Mouse (Mus musculus) neural tube, embryonic 14.5 days (tissue): ENCODE data around the gene Pcsk6. TPM values are rescaled to one million over a fixed set of nuclear protein-coding genes. Genes with fewer than 3 reads are reported as not detected.

Source experiments
- ATAC-seq: fragments of 200-750 bp; cut with Nextera tagmentation; 2 replicates; pipeline ENCODE4 v1.8.0; 2017; ENCODE audit warnings: low read depth, mild to moderate bottlenecking, moderate TSS enrichment, moderate library complexity
- H3K27ac ChIP-seq: fragments of 300-500 bp; sonication (generic); 2 replicates; pipeline ENCODE4 v1.5.1; 2014; ENCODE audit warnings: low read depth, mild to moderate bottlenecking, control low read depth, low read length, moderate library complexity, mixed read lengths
- H3K27me3 ChIP-seq: fragments of 300-500 bp; sonication (generic); 2 replicates; pipeline ENCODE4 v1.6.1; 2014; ENCODE audit warnings: low read length; ENCODE audit not compliant: control insufficient read depth, insufficient read depth
- H3K36me3 ChIP-seq: fragments of 300-500 bp; sonication (generic); 2 replicates; pipeline ENCODE4 v1.6.1; 2014; ENCODE audit warnings: low read length, mixed read lengths; ENCODE audit not compliant: control insufficient read depth, insufficient read depth
- H3K4me1 ChIP-seq: fragments of 300-500 bp; sonication (generic); 2 replicates; pipeline ENCODE4 v1.6.1; 2014; ENCODE audit warnings: low read length; ENCODE audit not compliant: control insufficient read depth, insufficient read depth
- H3K4me2 ChIP-seq: fragments of 300-500 bp; sonication (generic); 2 replicates; pipeline ENCODE4 v1.6.1; 2014; ENCODE audit warnings: mild to moderate bottlenecking, low read depth, low read length, control low read depth
- H3K4me3 ChIP-seq: fragments of 300-500 bp; sonication (generic); 2 replicates; pipeline ENCODE4 v1.5.1; 2014; ENCODE audit warnings: low read depth, low read length, control low read depth, mixed read lengths
- H3K9ac ChIP-seq: fragments of 300-500 bp; sonication (generic); replicated peaks from 2 replicates; pipeline ENCODE4 v1.6.1; 2014; ENCODE audit warnings: low read depth, mild to moderate bottlenecking, control low read depth, low read length, mixed read lengths
- H3K9me3 ChIP-seq: fragments of 300-500 bp; sonication (generic); 2 replicates; pipeline ENCODE4 v1.6.1; 2016; ENCODE audit warnings: low read length; ENCODE audit not compliant: control insufficient read depth
- WGBS: fragments of 180-500 bp; shearing (Covaris S2); extraction: QIAGEN DNeasy Blood & Tissue Kit; methylation state at CpG from one replicate; pipeline ENCODE4 v1.1.7; 2014; 5-methylcytosine and 5-hydroxymethylcytosine counted together
- polyA plus RNA-seq: library from polyadenylated mRNA; unstranded; fragments of >200 nt; fragmentation: Nextera tagmentation; extraction: Ambion mirVana; gene quantifications from 2 replicates; pipeline ENCODE4 v1.2.1, GENCODE M21; 2014

Pcsk6 gene
- polyA plus RNA-seq, 1 experiment from 2014 or later, result 2.6 TPM

GRCm38 (mm10) chr7:65946397-65946796, 84.9 kb downstream of the Pcsk6 start:
- no peak for ATAC-seq
- Histone ChIP-seq H3K9me3 (no peaks in the 10 kb centered on the region), H3K9ac (no peak overlapping the region), H3K27ac (no peak overlapping the region), H3K4me2 (no peak overlapping the region), H3K36me3 (no peaks in the 10 kb centered on the region), H3K4me1 (0 out of 2 replicates have a peak, but pooled peaks cover 4% of the 10 kb centered on the region), H3K4me3 (no peak overlapping the region), H3K27me3 (no peaks in the 10 kb centered on the region)
- 79% methylated on average over 7 of the region's 7 CpGs for WGBS

DNA sequence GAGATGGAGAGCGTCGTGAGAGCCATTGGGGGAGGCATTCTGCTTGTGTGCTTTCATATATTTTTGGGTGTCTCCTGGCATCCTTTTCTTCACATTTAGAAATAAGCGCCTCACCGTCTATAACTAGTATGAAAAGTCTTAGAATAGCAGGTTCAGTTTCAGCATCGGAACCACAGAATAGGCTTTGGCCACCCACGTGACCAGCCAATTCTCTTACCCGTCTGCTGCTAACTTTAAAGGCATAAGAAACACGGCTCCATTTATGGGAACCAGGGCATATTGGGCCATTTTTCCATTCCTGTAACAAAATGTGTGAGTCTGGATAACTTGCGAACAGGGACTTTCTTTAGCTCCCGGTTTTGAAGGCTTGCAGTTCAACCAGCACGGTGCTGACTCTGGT, 87.4 kb downstream of the Pcsk6 start:
- Histone ChIP-seq H3K27ac (no peak overlapping the region), H3K4me1 (0 out of 2 replicates have a peak, but pooled peaks cover 4% of the 10 kb centered on the region), H3K4me3 (no peak overlapping the region), H3K36me3 (no peaks in the 10 kb centered on the region), H3K27me3 (no peaks in the 10 kb centered on the region), H3K9me3 (no peaks in the 10 kb centered on the region), H3K4me2 (no peak overlapping the region), H3K9ac (no peak overlapping the region)
- WGBS, result 95% methylated on average over 11 of the region's 11 CpGs
- no peak for ATAC-seq

DNA sequence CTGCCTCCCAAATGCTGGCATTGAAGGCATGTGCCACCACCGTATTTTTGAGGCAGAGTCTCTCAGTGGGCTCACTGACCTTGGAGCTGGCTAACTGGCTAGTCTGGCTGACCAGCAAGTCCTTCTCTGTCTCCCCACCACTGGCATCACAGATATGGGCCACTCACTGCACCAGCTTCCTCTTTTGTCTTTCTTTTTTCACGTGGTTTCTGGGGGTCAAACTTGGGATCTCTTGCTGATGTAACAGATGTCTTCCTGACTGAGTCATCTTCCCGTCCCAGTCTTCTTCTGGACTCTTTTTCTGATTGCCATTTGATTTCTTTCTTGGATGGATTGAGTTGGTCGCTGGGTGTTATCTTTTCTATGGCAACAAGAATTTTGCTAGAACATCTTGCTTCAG, 93.0 kb downstream of the Pcsk6 start:
- Histone ChIP-seq H3K4me1 (peaks cover 6% of the 10 kb centered on the region; the same call in 1 of the 2 replicates), H3K27me3 (no peaks in the 10 kb centered on the region; the same call in 1 of the 2 replicates), H3K27ac (no peak overlapping the region), H3K4me3 (no peak overlapping the region), H3K9me3 (no peaks in the 10 kb centered on the region), H3K4me2 (no peak overlapping the region), H3K9ac (no peak overlapping the region), H3K36me3 (no peaks in the 10 kb centered on the region)
- no peak for ATAC-seq
- 78% methylated on average over 4 of the region's 4 CpGs for WGBS

DNA sequence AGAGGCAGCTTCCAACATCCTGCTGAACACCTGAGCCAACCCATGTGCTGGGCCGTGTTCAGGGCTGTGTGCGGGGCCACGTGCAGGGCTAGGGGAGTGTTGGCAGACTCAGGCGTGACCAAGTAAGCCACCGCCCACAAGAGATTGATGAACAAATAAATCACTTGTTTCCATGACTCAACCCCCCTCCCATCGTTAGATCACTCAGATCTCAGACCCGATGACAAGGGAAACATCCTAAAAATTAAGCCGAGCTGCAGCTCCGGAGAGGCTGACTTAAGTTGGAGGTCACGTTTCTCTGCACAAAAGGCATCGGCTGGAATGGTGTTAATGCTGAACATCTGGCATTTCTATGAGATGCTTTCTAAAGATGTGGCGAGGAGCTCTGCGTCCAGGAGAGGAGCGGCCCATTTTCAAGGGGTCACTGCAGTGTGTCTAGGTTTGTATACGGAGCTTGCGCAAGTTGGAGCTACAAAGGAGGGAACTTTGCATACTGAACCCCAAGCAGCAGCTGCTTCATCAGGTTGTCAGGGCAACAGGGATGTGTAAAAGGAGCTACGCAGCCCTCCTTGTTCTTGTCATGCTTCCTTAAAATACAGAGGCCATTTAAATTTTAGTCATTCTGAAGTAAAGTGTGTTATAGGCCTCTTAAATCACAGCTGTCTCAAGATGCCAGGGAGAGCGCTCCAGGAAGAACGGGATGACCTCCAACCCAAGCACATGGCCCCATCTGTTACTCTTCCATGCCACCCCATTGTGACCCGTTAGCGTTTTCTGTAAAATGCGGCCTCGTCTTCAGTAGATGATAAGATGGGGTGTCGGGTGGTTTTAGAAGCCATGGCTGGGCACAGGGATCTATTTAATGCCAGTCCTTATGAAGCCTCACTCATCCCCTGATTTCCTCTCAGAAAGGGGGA, 94.0 kb downstream of the Pcsk6 start:
- H3K4me1 ChIP-seq, result peaks cover 6% of the 10 kb centered on the region; the same call in 1 of the 2 replicates
- H3K4me2 ChIP-seq, result peak overlapping the region; percentile 29; the same call in 1 of the 2 replicates
- WGBS, result 13% methylated on average over 24 of the region's 24 CpGs
- H3K27me3 ChIP-seq, result no peaks in the 10 kb centered on the region; the same call in 1 of the 2 replicates
- no peak overlapping the region for H3K9ac ChIP-seq
- H3K27ac ChIP-seq, result no peak overlapping the region
- H3K4me3 ChIP-seq, result no peak overlapping the region
- H3K36me3 ChIP-seq, result no peaks in the 10 kb centered on the region
- no peaks in the 10 kb centered on the region for H3K9me3 ChIP-seq
- ATAC-seq, result peak; percentile 89

GRCm38 (mm10) chr7:65957245-65957644, 95.7 kb downstream of the Pcsk6 start:
- no peak overlapping the region for H3K4me3 ChIP-seq
- peaks cover 6% of the 10 kb centered on the region; the same call in 1 of the 2 replicates for H3K4me1 ChIP-seq
- ATAC-seq, result no peak
- H3K27ac ChIP-seq, result no peak overlapping the region
- no peak overlapping the region for H3K9ac ChIP-seq
- H3K4me2 ChIP-seq, result no peak overlapping the region
- 97% methylated on average over 1 of the region's 1 CpGs for WGBS
- H3K36me3 ChIP-seq, result no peaks in the 10 kb centered on the region
- H3K9me3 ChIP-seq, result no peaks in the 10 kb centered on the region
- H3K27me3 ChIP-seq, result no peaks in the 10 kb centered on the region; the same call in 1 of the 2 replicates

DNA sequence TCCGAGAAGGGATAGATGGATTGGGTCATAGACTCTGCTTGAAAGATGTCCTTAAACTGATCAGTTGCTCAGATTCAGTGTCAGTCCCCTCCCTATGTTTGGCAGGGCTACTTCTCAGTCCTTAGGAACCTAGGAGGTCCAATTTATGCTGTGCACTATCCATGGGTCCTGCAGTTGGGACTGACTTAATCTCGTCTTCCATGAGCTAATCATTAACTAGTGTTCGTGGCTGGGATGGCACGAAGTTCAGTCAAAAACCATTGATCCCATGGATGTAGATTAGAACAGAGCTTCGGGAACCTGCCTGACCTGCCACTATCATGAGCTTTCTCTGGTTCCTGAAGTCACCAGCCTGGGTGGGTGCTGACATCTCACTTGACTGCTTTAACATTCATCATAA, 96.6 kb downstream of the Pcsk6 start:
- ATAC-seq, result no peak
- H3K4me1 ChIP-seq, result peaks cover 6% of the 10 kb centered on the region; the same call in 1 of the 2 replicates
- no peaks in the 10 kb centered on the region; the same call in 1 of the 2 replicates for H3K27me3 ChIP-seq
- H3K4me3 ChIP-seq, result no peak overlapping the region
- H3K36me3 ChIP-seq, result no peaks in the 10 kb centered on the region
- no peak overlapping the region for H3K4me2 ChIP-seq
- 90% methylated on average over 5 of the region's 5 CpGs for WGBS
- no peak overlapping the region for H3K27ac ChIP-seq
- H3K9ac ChIP-seq, result no peak overlapping the region
- no peaks in the 10 kb centered on the region for H3K9me3 ChIP-seq

- Histone ChIP-seq H3K9me3 (no peaks in the 10 kb centered on the region), H3K27me3 (no peaks in the 10 kb centered on the region; the same call in 1 of the 2 replicates), H3K4me2 (no peak overlapping the region), H3K4me3 (no peak overlapping the region), H3K27ac (no peak overlapping the region), H3K4me1 (peaks cover 6% of the 10 kb centered on the region; the same call in 1 of the 2 replicates), H3K36me3 (no peaks in the 10 kb centered on the region), H3K9ac (no peak overlapping the region)
- 95% methylated on average over 9 of the region's 9 CpGs for WGBS
- ATAC-seq, result no peak
These were observed 97.8 kb downstream of the Pcsk6 start for GRCm38 (mm10) chr7:65959221-65959924.

DNA sequence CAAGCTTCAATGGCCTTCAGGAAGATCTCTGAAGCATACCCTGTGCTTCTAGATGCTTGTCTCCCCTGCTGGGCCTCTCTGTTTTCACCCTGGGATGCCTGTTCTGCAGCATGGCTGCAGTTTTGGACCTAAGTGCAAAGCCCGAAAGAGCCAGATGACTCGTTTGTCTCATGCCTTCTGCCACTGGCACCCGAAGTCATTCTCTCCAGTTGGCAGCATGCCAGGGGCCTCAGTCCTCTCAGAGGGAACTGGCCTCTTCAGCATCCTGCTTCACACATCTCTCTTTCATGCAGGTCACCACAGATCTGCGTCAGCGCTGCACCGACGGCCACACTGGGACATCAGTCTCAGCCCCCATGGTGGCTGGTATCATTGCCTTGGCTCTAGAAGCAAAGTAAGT, 101.1 kb downstream of the Pcsk6 start:
- WGBS, result 68% methylated on average over 7 of the region's 7 CpGs
- H3K4me2 ChIP-seq, result no peak overlapping the region

DNA sequence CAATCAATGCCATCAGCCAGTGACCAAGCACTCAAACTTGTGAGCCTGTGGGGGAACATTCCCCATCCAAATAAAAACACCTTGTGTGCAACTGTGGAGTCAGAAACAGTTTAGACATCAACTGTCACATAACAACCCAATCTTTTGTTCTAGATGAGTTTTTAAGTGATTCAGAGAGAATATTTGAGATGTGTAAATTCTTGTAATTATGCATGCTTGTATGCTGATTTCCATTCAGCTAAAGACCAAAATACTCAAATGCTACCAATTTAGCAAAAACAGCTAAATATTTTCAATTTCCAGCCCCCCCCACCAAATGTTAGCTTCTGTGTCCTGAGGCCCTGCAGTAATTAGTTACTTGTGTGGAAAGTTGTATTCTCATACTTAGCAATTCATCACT, 102.9 kb downstream of the Pcsk6 start:
- Histone ChIP-seq H3K4me2 (no peak overlapping the region), H3K9ac (no peak overlapping the region), H3K27me3 (no peaks in the 10 kb centered on the region), H3K36me3 (no peaks in the 10 kb centered on the region), H3K4me1 (no peaks in the 10 kb centered on the region), H3K27ac (no peak overlapping the region), H3K4me3 (no peak overlapping the region), H3K9me3 (no peaks in the 10 kb centered on the region)
- no peak for ATAC-seq

More for the DNA sequence above, 101.1 kb downstream of the Pcsk6 start:
- Histone ChIP-seq H3K27me3 (no peaks in the 10 kb centered on the region; the same call in 1 of the 2 replicates), H3K4me3 (no peak overlapping the region), H3K36me3 (no peaks in the 10 kb centered on the region), H3K9ac (no peak overlapping the region), H3K4me1 (no peaks in the 10 kb centered on the region), H3K9me3 (no peaks in the 10 kb centered on the region), H3K27ac (no peak overlapping the region)
- ATAC-seq, result no peak
